Mouse (Mus musculus) CH12F3 (cell line): ENCODE data around the gene Ccdc71l.

ENCODE experiments used
- in situ Hi-C: fragments of 300-500 bp; cut with MboI; formaldehyde crosslinking; loops from 2 replicates; pipeline ENCODE4 v1.14.3; 2020; ENCODE audit warnings: low sequenced_read_pairs

Ccdc71l gene

GRCm38 (mm10) chr12:32378528-32379295 is at the start of gene Ccdc71l:
Gene Ccdc71l (plus strand): TSS chr12:32378704.
- in situ Hi-C loops, result no loop called here

DNA sequence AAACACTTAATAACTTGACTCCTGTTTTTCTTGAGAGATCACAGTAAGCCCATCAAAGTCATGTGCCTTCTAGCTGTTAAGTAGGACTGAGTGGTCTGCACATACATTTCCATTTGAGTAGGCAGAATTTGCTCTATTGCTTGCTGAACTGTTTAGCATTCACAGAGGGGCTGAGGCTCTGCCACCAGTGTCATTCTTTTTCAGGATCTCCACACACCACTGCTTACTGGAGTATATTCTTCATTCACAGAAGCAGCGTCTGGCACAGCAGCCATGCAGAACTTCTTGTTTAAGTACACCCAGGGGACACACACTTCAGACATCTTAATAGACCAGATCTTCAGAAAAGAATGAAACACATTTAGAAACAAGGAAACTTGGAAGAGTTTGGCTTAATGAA is 39.4 kb upstream of the Ccdc71l start:
- in situ Hi-C loops, result no loop called here

GRCm38 (mm10) chr12:32343487-32343886 is 35.0 kb upstream of the Ccdc71l start:
- in situ Hi-C loops, result no loop called here

GRCm38 (mm10) chr12:32346121-32346520 is 32.4 kb upstream of the Ccdc71l start:
- in situ Hi-C loops, result no loop called here

DNA sequence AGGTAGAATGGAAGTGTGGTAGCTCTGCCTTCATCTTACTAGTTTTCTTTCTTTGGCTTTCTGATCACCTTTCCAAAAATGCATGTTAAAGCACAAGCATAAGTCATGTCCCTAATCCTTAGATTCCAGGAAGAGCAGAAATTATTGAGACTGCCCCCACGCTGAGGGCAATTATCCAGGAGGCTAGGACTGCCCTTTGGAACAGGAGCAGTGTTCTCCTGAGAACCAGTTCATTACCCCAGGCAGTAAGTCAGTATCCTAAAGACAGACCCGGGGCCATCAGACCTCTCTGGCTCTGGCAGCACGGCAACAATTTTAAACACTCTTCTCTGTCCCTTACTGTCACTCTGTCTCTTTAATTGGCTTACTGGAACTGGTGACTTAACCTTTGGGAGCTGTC is 30.0 kb upstream of the Ccdc71l start:
- in situ Hi-C loops, result no loop called here

DNA sequence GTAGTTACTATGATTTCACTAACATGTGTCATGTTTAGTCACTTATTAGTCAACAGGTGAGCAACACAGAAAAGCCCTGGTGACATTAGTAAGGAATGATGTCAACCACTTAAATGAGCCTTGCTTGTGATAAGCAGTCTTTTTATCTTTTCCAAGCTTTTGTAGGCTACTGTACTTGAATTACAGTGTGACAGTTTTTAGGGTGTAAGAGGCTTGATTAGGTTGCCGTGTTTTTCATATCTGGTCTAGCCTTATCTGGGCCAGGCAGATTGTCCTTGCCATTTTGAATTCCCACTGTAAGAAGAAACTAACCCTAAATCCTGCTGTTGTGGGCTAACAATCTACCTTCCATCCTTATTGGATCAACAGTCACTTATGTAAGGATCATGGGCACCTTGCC is 26.6 kb upstream of the Ccdc71l start:
- in situ Hi-C loops, result no loop called here

DNA sequence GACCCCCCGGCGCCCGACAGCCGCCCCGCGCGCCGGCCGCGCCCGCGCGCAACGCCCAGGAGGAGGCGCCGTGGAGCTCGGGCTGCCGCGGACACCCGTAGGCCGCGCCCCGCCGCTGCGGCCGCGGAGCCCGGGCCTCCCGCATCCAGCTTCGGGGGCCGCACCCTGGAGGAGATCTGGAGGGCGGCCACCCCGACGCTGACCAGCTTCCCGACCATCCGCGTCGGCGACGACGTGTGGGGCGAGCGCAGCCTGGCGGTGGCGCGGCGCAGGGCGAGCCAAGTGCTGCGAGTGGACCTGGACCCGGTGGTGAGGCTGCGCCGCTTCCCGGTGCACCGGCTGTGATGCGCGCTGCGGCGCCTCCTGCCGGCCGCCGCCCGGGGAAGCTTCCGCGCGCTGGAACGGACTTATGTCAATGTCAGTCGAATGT is 807 bp downstream of the Ccdc71l start:
- in situ Hi-C loops, result no loop called here

DNA sequence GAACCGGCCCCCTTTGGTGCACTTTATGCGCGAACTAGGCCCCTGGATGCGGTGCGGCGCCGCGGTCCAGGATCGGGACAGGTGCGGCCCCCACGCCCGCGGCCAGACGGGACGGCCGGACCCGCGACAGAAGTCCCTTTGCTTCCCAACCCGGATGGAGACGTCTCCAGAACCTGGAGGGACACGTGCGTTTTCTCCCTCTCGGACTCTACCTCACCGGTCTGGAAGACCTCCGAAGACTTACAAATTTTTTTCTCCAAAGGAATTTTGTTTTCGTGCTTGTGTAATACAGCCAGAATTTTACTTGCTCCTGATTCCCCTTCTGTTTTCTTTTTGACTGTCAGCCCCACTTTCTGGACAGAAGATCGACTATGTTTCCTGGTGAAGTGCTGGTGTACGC is 1.2 kb downstream of the Ccdc71l start:
- in situ Hi-C loops, result loop anchor here (10.0 kb wide), 1 partner anchor 405 kb away; no protein-coding TSS in a partner anchor

DNA sequence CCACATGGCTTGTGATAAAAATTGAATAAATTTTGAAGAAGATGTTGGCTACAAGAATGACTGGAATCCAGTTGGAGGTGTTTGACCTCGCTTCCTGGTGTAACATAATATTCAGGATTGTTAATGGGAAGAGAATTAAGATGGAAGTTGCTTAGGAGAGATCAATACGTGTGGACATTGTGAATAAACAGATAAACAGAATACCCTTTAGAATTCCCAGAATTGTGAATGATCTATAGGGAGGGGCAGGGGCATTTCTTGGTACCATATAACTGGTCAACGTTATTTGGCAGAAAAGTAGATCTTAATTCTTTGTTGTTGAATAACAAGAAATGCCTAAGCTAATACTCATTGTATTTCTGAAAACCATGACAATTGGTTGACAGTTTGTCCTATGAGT is 2.0 kb downstream of the Ccdc71l start:
- in situ Hi-C loops, result loop anchor here (10.0 kb wide), 1 partner anchor 406 kb away; no protein-coding TSS in a partner anchor

- in situ Hi-C loops, result loop anchor here (10.0 kb wide), 1 partner anchor 406 kb away; no protein-coding TSS in a partner anchor
These were observed 2.5 kb downstream of the Ccdc71l start for GRCm38 (mm10) chr12:32381011-32381410.

GRCm38 (mm10) chr12:32419537-32419936 is 41.0 kb downstream of the Ccdc71l start:
- in situ Hi-C loops, result no loop called here

- in situ Hi-C loops, result no loop called here
These were observed 49.3 kb downstream of the Ccdc71l start for GRCm38 (mm10) chr12:32427832-32428231.

GRCm38 (mm10) chr12:32431004-32431403 is 52.5 kb downstream of the Ccdc71l start:
- in situ Hi-C loops, result no loop called here
